Comparison of ENCODE assay signal across 8 mouse cellular contexts in genomic region chr11:75234745-75235144, GRCm38 (mm10). TPM values are rescaled to one million over a fixed set of nuclear protein-coding genes. Genes with fewer than 3 reads are reported as not detected.
A peak's percentile ranks its signal among the peaks of the same experiment; 100 is the strongest.
DNase-seq lines count a peak whose midpoint lies in the region; ATAC-seq and TF ChIP-seq lines count a peak whose summit lies in the region.

No protein-coding gene starts in this region.

- WGBS in hindbrain, embryonic 12.5 days = 11% methylated on average over 16 of the region's 16 CpGs
- 10% methylated on average over 16 of the region's 16 CpGs for WGBS in hindbrain, embryonic 11.5 days
- WGBS in intestine, embryonic 16.5 days = 11% methylated on average over 16 of the region's 16 CpGs
- 4% methylated on average over 16 of the region's 16 CpGs for WGBS in lung, embryonic 16.5 days

- ATAC-seq in hindbrain, embryonic 12.5 days (ENCODE audit: low FRiP score) = no peak
- no peak for ATAC-seq in hindbrain, embryonic 11.5 days (ENCODE audit: low FRiP score)
- ATAC-seq in intestine, embryonic 16.5 days = peak; percentile 53
- peak; percentile 59; the same call in 1 of the 2 replicates for ATAC-seq in lung, embryonic 16.5 days (ENCODE audit: low read depth)

- peaks cover 14% of the 10 kb centered on the region; the same call in 1 of the 2 replicates for H3K4me1 ChIP-seq in hindbrain, embryonic 12.5 days
- no peaks in the 10 kb centered on the region for H3K4me1 ChIP-seq in hindbrain, embryonic 11.5 days (replicated peaks; ENCODE audit: control insufficient read depth, insufficient read depth, low read length)
- H3K4me1 ChIP-seq in intestine, embryonic 16.5 days (ENCODE audit: control insufficient read depth, insufficient read depth, low read length) = peaks cover 4% of the 10 kb centered on the region; the same call in 1 of the 2 replicates
- no peaks in the 10 kb centered on the region for H3K4me1 ChIP-seq in lung, embryonic 16.5 days (replicated peaks; ENCODE audit: control insufficient read depth, insufficient read depth, low read length)
- peaks cover 16% of the 10 kb centered on the region for H3K4me1 ChIP-seq in testis, adult 2 months (ENCODE audit: control insufficient read depth, insufficient read depth, low read length)

- H3K9ac ChIP-seq in hindbrain, embryonic 12.5 days = no peak overlapping the region
- H3K9ac ChIP-seq in hindbrain, embryonic 11.5 days (ENCODE audit: low read depth, low read length) = no peak overlapping the region
- H3K9ac ChIP-seq in intestine, embryonic 16.5 days (ENCODE audit: low read depth, low read length) = no peak overlapping the region
- H3K9ac ChIP-seq in lung, embryonic 16.5 days (ENCODE audit: low read length) = no peak overlapping the region

- H3K4me3 ChIP-seq in hindbrain, embryonic 12.5 days = no peak overlapping the region
- H3K4me3 ChIP-seq in hindbrain, embryonic 11.5 days (ENCODE audit: low read depth, low read length) = no peak overlapping the region
- H3K4me3 ChIP-seq in intestine, embryonic 16.5 days (ENCODE audit: low read length) = no peak overlapping the region
- no peak overlapping the region for H3K4me3 ChIP-seq in lung, embryonic 16.5 days (ENCODE audit: low read length)
- H3K4me3 ChIP-seq in testis, adult 2 months (ENCODE audit: control insufficient read depth, low read depth, low read length) = no peak overlapping the region

- peaks cover 31% of the 10 kb centered on the region for H3K27me3 ChIP-seq in hindbrain, embryonic 12.5 days
- H3K27me3 ChIP-seq in hindbrain, embryonic 11.5 days (ENCODE audit: control insufficient read depth, insufficient read depth, low read length) = 0 out of 2 replicates have a peak, but pooled peaks cover 2% of the 10 kb centered on the region
- peaks cover 3% of the 10 kb centered on the region; the same call in 1 of the 2 replicates for H3K27me3 ChIP-seq in intestine, embryonic 16.5 days (replicated peaks; ENCODE audit: control insufficient read depth, insufficient read depth, low read length)
- H3K27me3 ChIP-seq in lung, embryonic 16.5 days (ENCODE audit: control insufficient read depth, insufficient read depth, low read depth, low read length) = peaks cover 19% of the 10 kb centered on the region
- no peaks in the 10 kb centered on the region for H3K27me3 ChIP-seq in testis, adult 2 months (ENCODE audit: control insufficient read depth, insufficient read depth, low read length)

- no peak overlapping the region for H3K27ac ChIP-seq in hindbrain, embryonic 12.5 days
- no peak overlapping the region for H3K27ac ChIP-seq in hindbrain, embryonic 11.5 days (ENCODE audit: low read depth, low read length)
- H3K27ac ChIP-seq in intestine, embryonic 16.5 days (ENCODE audit: low read length) = no peak overlapping the region
- no peak overlapping the region for H3K27ac ChIP-seq in lung, embryonic 16.5 days (ENCODE audit: low read length)
- no peak overlapping the region for H3K27ac ChIP-seq in testis, adult 2 months (ENCODE audit: control insufficient read depth, insufficient read depth, low read depth, low read length)

- no peaks in the 10 kb centered on the region for H3K9me3 ChIP-seq in hindbrain, embryonic 12.5 days (replicated peaks)
- no peaks in the 10 kb centered on the region for H3K9me3 ChIP-seq in hindbrain, embryonic 11.5 days (ENCODE audit: control insufficient read depth, low read length)
- H3K9me3 ChIP-seq in intestine, embryonic 16.5 days (ENCODE audit: control insufficient read depth, low read length) = no peaks in the 10 kb centered on the region
- H3K9me3 ChIP-seq in lung, embryonic 16.5 days (ENCODE audit: control insufficient read depth, low read length) = no peaks in the 10 kb centered on the region

- no peak for TF ChIP-seq POLR2A in brain, embryonic 14.5 days (IDR thresholded peaks at IDR 0.05; ENCODE audit: borderline replicate concordance, extremely low read depth, insufficient read depth, insufficient read length, poor library complexity, severe bottlenecking)
- 0 out of 2 replicates have a peak, but pooled peaks have one; percentile 22 for TF ChIP-seq POLR2A in testis, adult 2 months (IDR thresholded peaks at IDR 0.05; ENCODE audit: control insufficient read depth, low read depth, low read length)

- no peak for DNase-seq in hindbrain, embryonic 11.5 days (ENCODE audit: low spot score)
- DNase-seq in brain, embryonic 14.5 days (ENCODE audit: low read depth) = peak; percentile 62
- no peak for DNase-seq in thymus, postnatal 4 days
- no peak for DNase-seq in frontal cortex, postnatal 10 days (ENCODE audit: low spot score in 2 of 2)

- H3K36me3 ChIP-seq in hindbrain, embryonic 12.5 days = no peaks in the 10 kb centered on the region
- H3K36me3 ChIP-seq in hindbrain, embryonic 11.5 days (ENCODE audit: control insufficient read depth, insufficient read depth, low read length) = no peaks in the 10 kb centered on the region
- H3K36me3 ChIP-seq in intestine, embryonic 16.5 days (ENCODE audit: control insufficient read depth, insufficient read depth, low read length) = no peaks in the 10 kb centered on the region
- H3K36me3 ChIP-seq in lung, embryonic 16.5 days (ENCODE audit: control insufficient read depth, insufficient read depth, low read length) = no peaks in the 10 kb centered on the region
- H3K36me3 ChIP-seq in testis, adult 2 months (ENCODE audit: control insufficient read depth, insufficient read depth, low read length) = no peaks in the 10 kb centered on the region

- 0 out of 2 replicates have a peak overlapping the region, but pooled peaks have one; percentile 8 for H3K4me2 ChIP-seq in hindbrain, embryonic 12.5 days (replicated peaks)
- H3K4me2 ChIP-seq in hindbrain, embryonic 11.5 days (replicated peaks; ENCODE audit: low read depth, low read length) = no peak overlapping the region
- H3K4me2 ChIP-seq in intestine, embryonic 16.5 days (ENCODE audit: low read depth, low read length) = no peak overlapping the region
- H3K4me2 ChIP-seq in lung, embryonic 16.5 days (ENCODE audit: low read depth, low read length) = peak overlapping the region; percentile 21; the same call in 1 of the 2 replicates

- TF ChIP-seq CTCF in brain, embryonic 14.5 days (IDR thresholded peaks at IDR 0.05; ENCODE audit: borderline replicate concordance, extremely low read depth, insufficient read depth, insufficient read length) = no peak
- TF ChIP-seq CTCF in testis, adult 2 months (IDR thresholded peaks at IDR 0.05; ENCODE audit: control insufficient read depth, insufficient read depth, insufficient replicate concordance, low read depth, low read length) = no peak

RNA-seq across cellular contexts. Expression of gene Rtn4rl1, which starts 41.2 kb away (rescaled TPM):
- polyA plus RNA-seq in hindbrain, embryonic 12.5 days (2016; fragmentation: Nextera tagmentation; extraction: Ambion mirVana) = 5.1 and 5.8 TPM in 2 replicates
- 2.4 and 2.8 TPM in 2 replicates for polyA plus RNA-seq in hindbrain, embryonic 11.5 days (2014; fragmentation: Nextera tagmentation; extraction: Ambion mirVana)
- 6.6 and 12.1 TPM in 2 replicates for polyA plus RNA-seq in brain, embryonic 14.5 days (2012; rRNA removed)
- polyA plus RNA-seq in intestine, embryonic 16.5 days (2015; fragmentation: Nextera tagmentation; extraction: Ambion mirVana) = 1.5 and 1.6 TPM in 2 replicates
- polyA plus RNA-seq in lung, embryonic 16.5 days (2015; fragmentation: Nextera tagmentation; extraction: Ambion mirVana) = 2.0 and 2.9 TPM in 2 replicates
- 3.1 and 3.3 TPM in 2 replicates for polyA plus RNA-seq in testis, adult 2 months (2012; rRNA removed)

RNA-seq across cellular contexts. Expression of gene Dph1, which starts 43.7 kb away (rescaled TPM):
- 14.8 and 18.6 TPM in 2 replicates for polyA plus RNA-seq in hindbrain, embryonic 12.5 days (2016; fragmentation: Nextera tagmentation; extraction: Ambion mirVana)
- 14.1 and 18.8 TPM in 2 replicates for polyA plus RNA-seq in hindbrain, embryonic 11.5 days (2014; fragmentation: Nextera tagmentation; extraction: Ambion mirVana)
- 19.3 and 23.9 TPM in 2 replicates for polyA plus RNA-seq in brain, embryonic 14.5 days (2012; rRNA removed)
- polyA plus RNA-seq in intestine, embryonic 16.5 days (2015; fragmentation: Nextera tagmentation; extraction: Ambion mirVana) = 20.3 and 22.7 TPM in 2 replicates
- 17.1 and 17.9 TPM in 2 replicates for polyA plus RNA-seq in lung, embryonic 16.5 days (2015; fragmentation: Nextera tagmentation; extraction: Ambion mirVana)
- polyA plus RNA-seq in testis, adult 2 months (2012; rRNA removed) = 12.8 and 16.6 TPM in 2 replicates

RNA-seq across cellular contexts. Expression of gene Ovca2, which starts 56.1 kb away (rescaled TPM):
- polyA plus RNA-seq in hindbrain, embryonic 12.5 days (2016; fragmentation: Nextera tagmentation; extraction: Ambion mirVana) = 23.8 and 24.5 TPM in 2 replicates
- polyA plus RNA-seq in hindbrain, embryonic 11.5 days (2014; fragmentation: Nextera tagmentation; extraction: Ambion mirVana) = 28.0 and 31.0 TPM in 2 replicates
- polyA plus RNA-seq in brain, embryonic 14.5 days (2012; rRNA removed) = 20.0 and 23.8 TPM in 2 replicates
- polyA plus RNA-seq in intestine, embryonic 16.5 days (2015; fragmentation: Nextera tagmentation; extraction: Ambion mirVana) = 18.7 and 23.9 TPM in 2 replicates
- polyA plus RNA-seq in lung, embryonic 16.5 days (2015; fragmentation: Nextera tagmentation; extraction: Ambion mirVana) = 24.0 and 24.2 TPM in 2 replicates
- 9.1 and 10.2 TPM in 2 replicates for polyA plus RNA-seq in testis, adult 2 months (2012; rRNA removed)

Comparison
In these comparisons a context has a peak if more than half of its experiments do, and no peak if none do; other contexts are left out.
1. H3K4me2 ChIP-seq: peak in hindbrain, embryonic 12.5 days (single experiment) and lung, embryonic 16.5 days (single experiment); none in hindbrain, embryonic 11.5 days (single experiment) and intestine, embryonic 16.5 days (single experiment).
2. ATAC-seq: peak in intestine, embryonic 16.5 days (single experiment) and lung, embryonic 16.5 days (single experiment); none in hindbrain, embryonic 12.5 days (single experiment) and hindbrain, embryonic 11.5 days (single experiment).